Mouse (Mus musculus): Measurements from ENCODE around the gene Txndc16. TPM values are rescaled to one million over a fixed set of nuclear protein-coding genes. Genes with fewer than 3 reads are reported as not detected.

Txndc16 gene
- polyA plus RNA-seq, 1 experiment from 2014 or later = 16.0 TPM

GRCm38 (mm10) chr14:45135560-45135959 is 84.6 kb downstream of the Txndc16 start:
- no peak overlapping the region for H3K4me3 ChIP-seq (ENCODE audit: low read depth, low read length)
- no peaks in the 10 kb centered on the region for H3K27me3 ChIP-seq (ENCODE audit: control insufficient read depth, insufficient read depth, low read length)
- no peaks in the 10 kb centered on the region for H3K9me3 ChIP-seq (ENCODE audit: control insufficient read depth, low read length)
- no peak for ATAC-seq (ENCODE audit: insufficient number of reproducible peaks, low FRiP score, low TSS enrichment, low read depth)
- H3K27ac ChIP-seq (replicated peaks; ENCODE audit: low read depth, low read length) = no peak overlapping the region
- DNase-seq (ENCODE audit: low spot score) = no peak
- H3K36me3 ChIP-seq (ENCODE audit: control insufficient read depth, insufficient read depth, low read length) = no peaks in the 10 kb centered on the region
- WGBS = 67% methylated on average over 9 of the region's 9 CpGs
- no peak overlapping the region for H3K4me2 ChIP-seq (ENCODE audit: low read depth, severe bottlenecking)
- no peak overlapping the region for H3K9ac ChIP-seq (ENCODE audit: low read length)
- no peaks in the 10 kb centered on the region for H3K4me1 ChIP-seq (ENCODE audit: control insufficient read depth, insufficient read depth, low read length)

- Histone ChIP-seq H3K27ac (replicated peaks; ENCODE audit: low read depth, low read length) (no peak overlapping the region), H3K4me3 (ENCODE audit: low read depth, low read length) (no peak overlapping the region), H3K9me3 (ENCODE audit: control insufficient read depth, low read length) (no peaks in the 10 kb centered on the region), H3K9ac (ENCODE audit: low read length) (no peak overlapping the region), H3K4me1 (ENCODE audit: control insufficient read depth, insufficient read depth, low read length) (no peaks in the 10 kb centered on the region), H3K36me3 (ENCODE audit: control insufficient read depth, insufficient read depth, low read length) (no peaks in the 10 kb centered on the region), H3K4me2 (ENCODE audit: low read depth, severe bottlenecking) (no peak overlapping the region), H3K27me3 (ENCODE audit: control insufficient read depth, insufficient read depth, low read length) (no peaks in the 10 kb centered on the region)
- WGBS = 71% methylated on average over 4 of the region's 4 CpGs
- DNase-seq (ENCODE audit: low spot score) (no peak), ATAC-seq (ENCODE audit: insufficient number of reproducible peaks, low FRiP score, low TSS enrichment, low read depth) (no peak)
Observed at GRCm38 (mm10) chr14:45118359-45118758, 101.8 kb downstream of the Txndc16 start.

- Histone ChIP-seq H3K4me3 (ENCODE audit: low read depth, low read length) (no peak overlapping the region), H3K27ac (replicated peaks; ENCODE audit: low read depth, low read length) (no peak overlapping the region), H3K36me3 (ENCODE audit: control insufficient read depth, insufficient read depth, low read length) (no peaks in the 10 kb centered on the region), H3K4me2 (ENCODE audit: low read depth, severe bottlenecking) (no peak overlapping the region), H3K27me3 (ENCODE audit: control insufficient read depth, insufficient read depth, low read length) (no peaks in the 10 kb centered on the region), H3K4me1 (ENCODE audit: control insufficient read depth, insufficient read depth, low read length) (no peaks in the 10 kb centered on the region), H3K9ac (ENCODE audit: low read length) (no peak overlapping the region), H3K9me3 (ENCODE audit: control insufficient read depth, low read length) (no peaks in the 10 kb centered on the region)
- WGBS = 91% methylated on average over 8 of the region's 8 CpGs
- ATAC-seq (ENCODE audit: insufficient number of reproducible peaks, low FRiP score, low TSS enrichment, low read depth) (no peak), DNase-seq (ENCODE audit: low spot score) (no peak)
Observed at GRCm38 (mm10) chr14:45102201-45102600, 117.9 kb downstream of the Txndc16 start.

- WGBS = 82% methylated on average over 3 of the region's 3 CpGs
- Histone ChIP-seq H3K4me1 (ENCODE audit: control insufficient read depth, insufficient read depth, low read length) (no peaks in the 10 kb centered on the region), H3K27me3 (ENCODE audit: control insufficient read depth, insufficient read depth, low read length) (no peaks in the 10 kb centered on the region), H3K27ac (replicated peaks; ENCODE audit: low read depth, low read length) (no peak overlapping the region), H3K9me3 (ENCODE audit: control insufficient read depth, low read length) (no peaks in the 10 kb centered on the region), H3K9ac (ENCODE audit: low read length) (no peak overlapping the region), H3K4me3 (ENCODE audit: low read depth, low read length) (no peak overlapping the region), H3K4me2 (ENCODE audit: low read depth, severe bottlenecking) (no peak overlapping the region), H3K36me3 (ENCODE audit: control insufficient read depth, insufficient read depth, low read length) (no peaks in the 10 kb centered on the region)
- no peak for DNase-seq (ENCODE audit: low spot score)
- ATAC-seq (ENCODE audit: insufficient number of reproducible peaks, low FRiP score, low TSS enrichment, low read depth) = no peak
Observed at GRCm38 (mm10) chr14:45092327-45092726, 127.8 kb downstream of the Txndc16 start.

GRCm38 (mm10) chr14:45090011-45090410 is 130.1 kb downstream of the Txndc16 start:
- Histone ChIP-seq H3K4me2 (ENCODE audit: low read depth, severe bottlenecking) (no peak overlapping the region), H3K27ac (replicated peaks; ENCODE audit: low read depth, low read length) (no peak overlapping the region), H3K9ac (ENCODE audit: low read length) (no peak overlapping the region), H3K4me1 (ENCODE audit: control insufficient read depth, insufficient read depth, low read length) (no peaks in the 10 kb centered on the region), H3K9me3 (ENCODE audit: control insufficient read depth, low read length) (no peaks in the 10 kb centered on the region), H3K27me3 (ENCODE audit: control insufficient read depth, insufficient read depth, low read length) (no peaks in the 10 kb centered on the region), H3K36me3 (ENCODE audit: control insufficient read depth, insufficient read depth, low read length) (no peaks in the 10 kb centered on the region), H3K4me3 (ENCODE audit: low read depth, low read length) (no peak overlapping the region)
- DNase-seq (ENCODE audit: low spot score) (no peak), ATAC-seq (ENCODE audit: insufficient number of reproducible peaks, low FRiP score, low TSS enrichment, low read depth) (no peak)
- WGBS = 84% methylated on average over 4 of the region's 4 CpGs

GRCm38 (mm10) chr14:45085651-45086425 is 134.3 kb downstream of the Txndc16 start:
- no peak overlapping the region for H3K9ac ChIP-seq (ENCODE audit: low read length)
- 83% methylated on average over 5 of the region's 5 CpGs for WGBS
- no peaks in the 10 kb centered on the region for H3K36me3 ChIP-seq (ENCODE audit: control insufficient read depth, insufficient read depth, low read length)
- no peaks in the 10 kb centered on the region for H3K9me3 ChIP-seq (ENCODE audit: control insufficient read depth, low read length)
- H3K4me1 ChIP-seq (ENCODE audit: control insufficient read depth, insufficient read depth, low read length) = no peaks in the 10 kb centered on the region
- H3K27me3 ChIP-seq (ENCODE audit: control insufficient read depth, insufficient read depth, low read length) = no peaks in the 10 kb centered on the region
- H3K27ac ChIP-seq (replicated peaks; ENCODE audit: low read depth, low read length) = no peak overlapping the region
- ATAC-seq (ENCODE audit: insufficient number of reproducible peaks, low FRiP score, low TSS enrichment, low read depth) (no peak), DNase-seq (ENCODE audit: low spot score) (no peak)
- H3K4me3 ChIP-seq (ENCODE audit: low read depth, low read length) = no peak overlapping the region
- no peak overlapping the region for H3K4me2 ChIP-seq (ENCODE audit: low read depth, severe bottlenecking)

GRCm38 (mm10) chr14:45084656-45085280 is 135.4 kb downstream of the Txndc16 start:
- no peak for DNase-seq (ENCODE audit: low spot score)
- no peak for ATAC-seq (ENCODE audit: insufficient number of reproducible peaks, low FRiP score, low TSS enrichment, low read depth)
- 96% methylated on average over 5 of the region's 5 CpGs for WGBS
- no peaks in the 10 kb centered on the region for H3K27me3 ChIP-seq (ENCODE audit: control insufficient read depth, insufficient read depth, low read length)
- no peak overlapping the region for H3K4me3 ChIP-seq (ENCODE audit: low read depth, low read length)
- no peak overlapping the region for H3K4me2 ChIP-seq (ENCODE audit: low read depth, severe bottlenecking)
- no peaks in the 10 kb centered on the region for H3K36me3 ChIP-seq (ENCODE audit: control insufficient read depth, insufficient read depth, low read length)
- H3K4me1 ChIP-seq (ENCODE audit: control insufficient read depth, insufficient read depth, low read length) = no peaks in the 10 kb centered on the region
- no peaks in the 10 kb centered on the region for H3K9me3 ChIP-seq (ENCODE audit: control insufficient read depth, low read length)
- no peak overlapping the region for H3K27ac ChIP-seq (replicated peaks; ENCODE audit: low read depth, low read length)
- H3K9ac ChIP-seq (ENCODE audit: low read length) = no peak overlapping the region

GRCm38 (mm10) chr14:45083540-45083939 is 136.6 kb downstream of the Txndc16 start:
- H3K4me1 ChIP-seq (ENCODE audit: control insufficient read depth, insufficient read depth, low read length) = no peaks in the 10 kb centered on the region
- no peaks in the 10 kb centered on the region for H3K36me3 ChIP-seq (ENCODE audit: control insufficient read depth, insufficient read depth, low read length)
- DNase-seq (ENCODE audit: low spot score) (no peak), ATAC-seq (ENCODE audit: insufficient number of reproducible peaks, low FRiP score, low TSS enrichment, low read depth) (no peak)
- H3K9ac ChIP-seq (ENCODE audit: low read length) = no peak overlapping the region
- no peak overlapping the region for H3K27ac ChIP-seq (replicated peaks; ENCODE audit: low read depth, low read length)
- H3K9me3 ChIP-seq (ENCODE audit: control insufficient read depth, low read length) = no peaks in the 10 kb centered on the region
- H3K4me3 ChIP-seq (ENCODE audit: low read depth, low read length) = no peak overlapping the region
- no peak overlapping the region for H3K4me2 ChIP-seq (ENCODE audit: low read depth, severe bottlenecking)
- whole genome bisulfite sequencing = 26% methylated on average over 4 of the region's 4 CpGs
- H3K27me3 ChIP-seq (ENCODE audit: control insufficient read depth, insufficient read depth, low read length) = no peaks in the 10 kb centered on the region

All from limb, embryonic 11.5 days (tissue).